Mouse (Mus musculus) CH12.LX (cell line): ENCODE measurements at regions not wholly inside any gene's neighbourhood (a gene's known extent, or its start where the extent isn't known, plus 50 kb on each side); places are given as distances from the start of the nearest gene placed in this dataset.

Source experiments
- DNase-seq: peaks from one replicate; pipeline ENCODE4 v3.0.0-alpha.2; 2013; ENCODE audit errors: extremely low read depth
- H3K27ac ChIP-seq: 2 replicates; pipeline ENCODE4 v1.5.1; 2012; ENCODE audit warnings: low read depth, mild to moderate bottlenecking, control low read depth, moderate library complexity; ENCODE audit not compliant: insufficient read depth
- H3K27me3 ChIP-seq: replicated peaks from 2 replicates; pipeline ENCODE3; 2012; ENCODE audit warnings: inconsistent platforms
- H3K36me3 ChIP-seq, 2 experiments: replicated peaks in 1 of 2; 2 replicates each; pipeline versions ENCODE3 to v1.6.1; 2012; ENCODE audit warnings: inconsistent platforms in 1 of 2, low read length in 1 of 2, mild to moderate bottlenecking in 1 of 2, mixed read lengths in 1 of 2, moderate library complexity in 1 of 2; ENCODE audit not compliant: control insufficient read depth in 1 of 2, insufficient read depth in 1 of 2
- H3K4me1 ChIP-seq, 2 experiments: 2 replicates each; pipeline ENCODE4 v1.6.1; 2012; ENCODE audit warnings: inconsistent platforms in 1 of 2, moderate library complexity in 1 of 2; ENCODE audit not compliant: insufficient read depth in 2 of 2, control insufficient read depth in 1 of 2
- H3K4me2 ChIP-seq: 2 replicates; pipeline ENCODE4 v1.6.1; 2012; ENCODE audit warnings: low read depth, mild to moderate bottlenecking, control low read depth; ENCODE audit not compliant: poor library complexity, insufficient read depth, severe bottlenecking
- H3K4me3 ChIP-seq, 3 experiments: fragments of 150-350 bp in 1 of 3; sonication (generic) in 1 of 3; replicated peaks in 1 of 3; 2 replicates each; pipeline versions ENCODE3 to v1.5.1; 2011 to 2012; ENCODE audit warnings: low read depth in 2 of 3, low read length in 2 of 3, mild to moderate bottlenecking in 2 of 3, moderate library complexity in 2 of 3, control low read depth in 1 of 3, improper control_type of control experiment in 1 of 3, inconsistent platforms in 1 of 3, mixed read lengths in 1 of 3; ENCODE audit not compliant: poor library complexity in 1 of 3
- H3K79me2 ChIP-seq: replicated peaks from 2 replicates; pipeline ENCODE4 v1.6.1; 2012; ENCODE audit warnings: mild to moderate bottlenecking, moderate library complexity; ENCODE audit not compliant: control insufficient read depth, poor library complexity, insufficient read depth, severe bottlenecking; ENCODE audit errors: extremely low read depth
- H3K9ac ChIP-seq: 2 replicates; pipeline ENCODE4 v1.6.1; 2012; ENCODE audit warnings: low read depth, mild to moderate bottlenecking, control low read depth, moderate library complexity; ENCODE audit not compliant: insufficient read depth
- H3K9me3 ChIP-seq: replicated peaks from 2 replicates; pipeline ENCODE3; 2012; ENCODE audit warnings: low read length, inconsistent platforms, mixed read lengths
- CHD2 ChIP-seq: IDR thresholded peaks from 2 replicates; pipeline ENCODE4 v1.6.1; 2011; ENCODE audit warnings: low read length, improper control_type of control experiment
- E2F4 ChIP-seq: IDR thresholded peaks from 2 replicates; pipeline ENCODE4 v1.6.1; 2011; ENCODE audit warnings: low read depth, low read length, improper control_type of control experiment; ENCODE audit not compliant: insufficient replicate concordance
- ELF1 ChIP-seq: IDR thresholded peaks from 2 replicates; pipeline ENCODE4 v1.6.1; 2014; ENCODE audit warnings: low read depth, mild to moderate bottlenecking, inconsistent platforms, low read length, improper control_type of control experiment
- JUN ChIP-seq: IDR thresholded peaks from 2 replicates; pipeline ENCODE4 v1.6.1; 2011; ENCODE audit warnings: low read depth, mild to moderate bottlenecking, low read length, improper control_type of control experiment, moderate library complexity; ENCODE audit not compliant: insufficient read depth
- JUND ChIP-seq: conservative IDR thresholded peaks from 2 replicates; pipeline ENCODE4 v1.6.1; 2011; ENCODE audit warnings: low read depth, low read length, improper control_type of control experiment
- MAX ChIP-seq: IDR thresholded peaks from 2 replicates; pipeline ENCODE4 v1.6.1; 2011; ENCODE audit warnings: low read length, improper control_type of control experiment
- NRF1 ChIP-seq: IDR thresholded peaks from 2 replicates; pipeline ENCODE4 v1.6.1; 2014; ENCODE audit warnings: low read depth, mild to moderate bottlenecking, inconsistent platforms, low read length, improper control_type of control experiment, moderate library complexity
- POLR2A ChIP-seq: IDR thresholded peaks from 2 replicates; pipeline ENCODE4 v1.6.1; 2011; ENCODE audit warnings: low read depth, mild to moderate bottlenecking, improper control_type of control experiment, low read length
- SIN3A ChIP-seq: IDR thresholded peaks from 2 replicates; pipeline ENCODE4 v1.6.1; 2012; ENCODE audit warnings: low read length, improper control_type of control experiment, inconsistent platforms
- UBTF ChIP-seq: IDR thresholded peaks from 2 replicates; pipeline ENCODE4 v1.6.1; 2012; ENCODE audit warnings: low read depth, mild to moderate bottlenecking, inconsistent platforms, low read length, improper control_type of control experiment, moderate library complexity
- USF2 ChIP-seq: conservative IDR thresholded peaks from 2 replicates; pipeline ENCODE4 v1.6.1; 2011; ENCODE audit warnings: low read depth, low read length, improper control_type of control experiment
- ZNF384 ChIP-seq: IDR thresholded peaks from 2 replicates; pipeline ENCODE4 v1.6.1; 2012; ENCODE audit warnings: low read depth, low read length, improper control_type of control experiment, inconsistent platforms
- dilution Hi-C: fragments of 300-500 bp; cut with MboI; formaldehyde crosslinking; loops from 2 replicates; pipeline ENCODE4 v1.14.3; 2020; ENCODE audit warnings: low sequenced_read_pairs; ENCODE audit not compliant: extremely low pct_unique_long_range_greater_than_20kb, extremely low pct_ligation_motif_present
- in situ Hi-C: fragments of 300-500 bp; cut with MboI; formaldehyde crosslinking; loops from 3 replicates; pipeline ENCODE4 v1.14.3; 2019; ENCODE audit warnings: low sequenced_read_pairs, low pct_ligation_motif_present, low pct_unique_long_range_greater_than_20kb, mixed read lengths

GRCm38 (mm10) chr1:48943826-48944225 is 1956.6 kb upstream of the Tmeff2 start:
- H3K9ac ChIP-seq = no peak overlapping the region
- no peak for DNase-seq
- dilution Hi-C loops = no loop called here
- no peak overlapping the region for H3K4me2 ChIP-seq
- no peaks in the 10 kb centered on the region for H3K36me3 ChIP-seq
- H3K79me2 ChIP-seq = no peaks in the 10 kb centered on the region
- peaks cover 12% of the 10 kb centered on the region for H3K9me3 ChIP-seq
- H3K27ac ChIP-seq = no peak overlapping the region
- TF ChIP-seq NRF1 (no peak), SIN3A (no peak), JUN (no peak), ZNF384 (no peak), MAX (no peak), JUND (no peak), UBTF (no peak), POLR2A (no peak), USF2 (no peak), ELF1 (no peak), CHD2 (no peak), E2F4 (no peak)
- TF ChIP-seq, all 38 proteins: peak for 0
- Histone ChIP-seq H3K27me3 (no peaks in the 10 kb centered on the region), H3K4me1 (no peaks in the 10 kb centered on the region), H3K4me3 (no peak overlapping the region)
- in situ Hi-C loops = no loop called here
